Mouse (Mus musculus) limb, embryonic 14.5 days (tissue): ENCODE measurements at regions not wholly inside any gene's neighbourhood (a gene's known extent, or its start where the extent isn't known, plus 50 kb on each side); places are given as distances from the start of the nearest gene placed in this dataset.

Source experiments
- ATAC-seq: fragments of 200-750 bp; cut with Nextera tagmentation; 2 replicates; pipeline ENCODE4 v1.8.0; 2017; ENCODE audit warnings: low read depth, moderate number of reproducible peaks, moderate TSS enrichment; ENCODE audit not compliant: low FRiP score
- DNase-seq: peaks from one replicate; pipeline ENCODE4 v3.0.0-alpha.2; 2015; ENCODE audit warnings: low spot score
- H3K27ac ChIP-seq: fragments of 300-500 bp; sonication (generic); replicated peaks from 2 replicates; pipeline ENCODE4 v1.5.1; 2014; ENCODE audit warnings: low read depth, mild to moderate bottlenecking, low read length, moderate library complexity, mixed read lengths
- H3K27me3 ChIP-seq: fragments of 300-500 bp; sonication (generic); 2 replicates; pipeline ENCODE4 v1.6.1; 2014; ENCODE audit warnings: low read length, mixed read lengths; ENCODE audit not compliant: control insufficient read depth, insufficient read depth
- H3K36me3 ChIP-seq: fragments of 300-500 bp; sonication (generic); 2 replicates; pipeline ENCODE4 v1.6.1; 2014; ENCODE audit warnings: mild to moderate bottlenecking, low read length, moderate library complexity, mixed read lengths; ENCODE audit not compliant: control insufficient read depth, insufficient read depth
- H3K4me1 ChIP-seq: fragments of 300-500 bp; sonication (generic); 2 replicates; pipeline ENCODE4 v1.6.1; 2014; ENCODE audit warnings: antibody characterized with exemption, low read length, mixed read lengths; ENCODE audit not compliant: control insufficient read depth, insufficient read depth
- H3K4me2 ChIP-seq: fragments of 300-500 bp; sonication (generic); replicated peaks from 2 replicates; pipeline ENCODE4 v1.6.1; 2014; ENCODE audit warnings: low read depth, mild to moderate bottlenecking, low read length, moderate library complexity; ENCODE audit not compliant: severe bottlenecking
- H3K4me3 ChIP-seq: fragments of 300-500 bp; sonication (generic); replicated peaks from 2 replicates; pipeline ENCODE4 v1.5.1; 2014; ENCODE audit warnings: low read length
- H3K9ac ChIP-seq: fragments of 300-500 bp; sonication (generic); 2 replicates; pipeline ENCODE4 v1.6.1; 2014; ENCODE audit warnings: mild to moderate bottlenecking, low read depth, low read length, moderate library complexity; ENCODE audit not compliant: severe bottlenecking
- H3K9me3 ChIP-seq: fragments of 300-500 bp; sonication (generic); 2 replicates; pipeline ENCODE4 v1.6.1; 2016; ENCODE audit warnings: low read length; ENCODE audit not compliant: control insufficient read depth
- POLR2A ChIP-seq: fragments of 200-500 bp; IDR thresholded peaks from 2 replicates; pipeline ENCODE4 v1.8.0; 2012; ENCODE audit warnings: inconsistent platforms, mild to moderate bottlenecking, moderate library complexity, borderline replicate concordance; ENCODE audit not compliant: insufficient read depth, insufficient read length; ENCODE audit errors: extremely low read depth
- WGBS: fragments of 180-500 bp; shearing (Covaris S2); extraction: QIAGEN DNeasy Blood & Tissue Kit; methylation state at CpG from one replicate; pipeline ENCODE4 v1.1.7; 2014; 5-methylcytosine and 5-hydroxymethylcytosine counted together

DNA sequence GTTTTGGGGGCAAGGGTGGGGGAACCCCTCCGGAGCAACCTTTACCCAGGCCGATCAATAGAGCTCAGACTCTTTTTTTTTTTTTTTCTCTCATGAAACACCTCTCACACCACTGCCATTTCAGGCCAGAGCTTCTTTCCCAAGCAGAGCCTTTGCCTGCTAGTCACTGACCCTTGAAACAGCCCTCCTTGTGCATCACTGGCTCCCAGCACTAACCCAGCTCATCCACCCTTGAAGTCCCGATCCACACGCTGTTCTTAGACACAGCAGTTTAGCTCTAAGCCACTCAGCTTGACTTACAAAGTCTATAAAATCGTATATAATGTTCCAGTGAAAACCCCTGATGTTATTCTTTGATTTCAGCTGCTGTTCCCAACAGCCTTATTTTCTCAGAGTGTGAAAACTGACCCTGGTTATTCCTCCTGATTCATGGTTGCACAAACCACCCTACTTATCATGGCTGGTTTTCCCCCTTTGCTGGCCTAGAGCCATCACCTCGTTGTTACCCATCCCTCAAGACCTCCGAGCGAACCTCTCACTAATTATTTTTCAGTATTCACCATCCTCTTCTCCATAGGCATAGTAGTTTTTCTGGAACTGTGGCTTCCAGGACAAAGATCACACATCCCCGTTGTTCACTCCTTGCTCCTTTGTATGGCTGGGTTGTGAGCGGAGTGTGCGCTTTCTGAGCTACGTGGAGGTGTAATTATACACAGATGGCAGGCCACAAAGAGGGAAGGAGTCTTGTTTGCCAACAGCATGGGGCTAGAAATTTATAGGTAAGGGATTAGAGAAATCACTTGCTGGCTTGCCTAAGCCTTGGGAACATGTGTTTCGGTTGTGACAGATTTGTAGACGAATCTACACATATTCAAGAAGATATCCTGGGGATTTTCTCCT lies 287.6 kb upstream of the Gm10131 start:
- Histone ChIP-seq H3K4me1 (peaks cover 20% of the 10 kb centered on the region), H3K27me3 (no peaks in the 10 kb centered on the region), H3K9ac (no peak overlapping the region), H3K4me2 (peak overlapping the region; percentile 17; the same call in 1 of the 2 replicates), H3K9me3 (no peaks in the 10 kb centered on the region), H3K4me3 (no peak overlapping the region), H3K36me3 (no peaks in the 10 kb centered on the region), H3K27ac (no peak overlapping the region)
- DNase-seq: no peak
- peak; percentile 51; the same call in 1 of the 2 replicates for ATAC-seq
- no peak for TF ChIP-seq POLR2A
- WGBS: 24% methylated on average over 14 of the region's 14 CpGs

DNA sequence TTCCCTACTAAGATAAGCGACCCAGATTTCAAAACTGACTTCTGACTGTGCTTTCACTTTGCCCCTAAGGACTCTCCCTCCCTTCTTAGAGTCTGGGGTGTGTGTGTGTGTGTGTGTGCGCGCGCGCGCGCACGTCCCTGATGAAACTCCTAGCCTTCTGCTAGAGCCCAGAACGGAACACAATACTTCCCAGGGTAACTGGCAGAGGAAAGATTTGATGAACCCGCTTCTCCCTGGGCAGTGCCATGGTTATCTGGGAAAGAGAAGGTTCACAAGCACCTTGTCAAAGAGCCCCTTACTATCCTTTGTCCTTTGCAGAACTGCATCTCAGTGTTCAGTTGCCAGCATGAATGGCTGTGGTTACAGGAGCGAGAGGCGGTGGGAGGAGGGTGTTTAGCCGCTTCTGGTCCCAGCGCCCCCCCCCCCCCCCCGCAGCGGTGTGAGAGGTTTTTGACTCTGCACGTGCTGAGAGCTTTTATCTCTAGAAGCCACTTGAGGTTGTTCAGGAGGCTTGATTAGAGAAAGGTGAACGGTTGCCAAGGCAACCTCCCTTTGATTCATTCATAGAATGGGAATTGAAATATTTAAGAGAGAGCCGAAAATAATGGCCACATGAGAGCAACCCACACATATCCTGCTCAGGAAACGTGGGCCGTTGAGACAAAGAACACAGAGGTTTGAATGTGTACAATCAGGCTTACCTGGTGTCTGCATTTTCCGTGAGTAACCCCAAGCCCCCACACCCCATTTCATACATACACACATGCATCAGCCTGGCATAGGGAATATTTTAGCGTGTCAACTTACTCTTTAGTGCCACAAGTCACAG lies 286.3 kb upstream of the Gm10131 start:
- Histone ChIP-seq H3K27me3 (no peaks in the 10 kb centered on the region), H3K9me3 (no peaks in the 10 kb centered on the region), H3K27ac (no peak overlapping the region), H3K36me3 (no peaks in the 10 kb centered on the region), H3K9ac (no peak overlapping the region), H3K4me1 (peaks cover 27% of the 10 kb centered on the region), H3K4me2 (peak overlapping the region; percentile 7; the same call in 1 of the 2 replicates), H3K4me3 (no peak overlapping the region)
- 39% methylated on average over 23 of the region's 23 CpGs for WGBS
- no peak for TF ChIP-seq POLR2A
- no peak for ATAC-seq
- DNase-seq: peak; percentile 29

DNA sequence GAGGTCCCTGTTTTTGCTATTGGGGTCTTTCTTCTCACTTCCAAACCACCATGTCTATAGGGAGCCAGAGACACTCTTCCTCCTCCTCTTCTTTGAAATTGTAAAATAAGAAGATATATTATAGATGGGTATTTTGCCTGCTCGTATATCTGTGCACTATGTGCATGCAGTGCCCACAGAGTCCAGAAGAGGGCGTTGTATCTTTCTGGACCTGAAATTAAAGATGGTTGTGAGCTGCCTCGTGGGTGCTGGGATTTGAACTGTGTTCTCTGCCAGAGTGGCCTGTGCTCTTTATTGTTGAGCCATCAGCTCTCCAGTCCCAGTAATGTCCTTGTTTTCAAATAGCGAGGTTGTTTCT lies 285.7 kb upstream of the Gm10131 start:
- TF ChIP-seq POLR2A: no peak
- Histone ChIP-seq H3K36me3 (no peaks in the 10 kb centered on the region), H3K4me1 (peaks cover 28% of the 10 kb centered on the region), H3K4me3 (no peak overlapping the region), H3K27me3 (no peaks in the 10 kb centered on the region), H3K9me3 (no peaks in the 10 kb centered on the region), H3K9ac (no peak overlapping the region), H3K4me2 (0 out of 2 replicates have a peak overlapping the region, but pooled peaks have one; percentile 7), H3K27ac (no peak overlapping the region)
- 57% methylated on average over 4 of the region's 4 CpGs for WGBS
- DNase-seq: no peak
- ATAC-seq: no peak

DNA sequence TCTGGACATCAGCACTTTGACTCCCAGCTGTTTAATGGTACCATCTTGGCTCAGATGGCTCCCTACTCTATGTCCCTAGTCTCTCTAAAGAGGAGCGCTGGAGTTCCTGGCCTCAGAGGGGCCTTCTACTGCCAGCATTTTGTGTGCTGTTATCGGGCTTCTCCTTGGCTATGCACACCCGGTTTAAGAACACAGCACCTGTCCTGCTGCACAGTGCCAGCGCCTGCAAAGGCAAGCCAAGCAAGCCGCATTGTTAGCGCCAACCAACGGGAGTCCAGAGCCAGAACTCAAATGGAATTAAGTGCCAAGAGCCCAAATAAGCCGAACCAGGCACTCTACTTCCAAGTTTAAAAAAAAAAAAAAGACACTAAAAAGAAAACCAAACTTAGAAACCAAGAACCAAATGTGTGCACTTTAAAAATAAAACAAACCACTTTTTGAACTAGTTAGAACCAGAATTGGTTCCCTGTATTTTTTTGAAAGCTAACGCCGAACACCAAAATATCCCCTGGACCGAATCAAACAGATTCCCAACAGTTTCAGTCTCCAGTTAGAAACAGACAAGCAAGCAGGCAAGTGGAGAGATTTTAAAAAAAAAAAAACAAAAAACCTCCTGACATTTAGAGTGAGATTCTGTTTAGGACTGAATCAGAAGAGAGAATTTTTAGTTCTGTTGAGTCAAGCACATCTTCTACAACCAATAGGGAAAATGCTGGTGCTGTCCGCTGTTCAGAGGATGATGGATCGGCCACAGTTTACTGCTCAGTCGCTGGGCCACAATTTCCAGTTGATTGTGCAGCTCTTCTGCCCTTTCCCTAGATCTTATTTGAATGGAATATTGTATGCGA lies 281.7 kb upstream of the Gm10131 start:
- Histone ChIP-seq H3K27ac (no peak overlapping the region; the same call in 1 of the 2 replicates), H3K9me3 (no peaks in the 10 kb centered on the region), H3K36me3 (no peaks in the 10 kb centered on the region), H3K4me3 (no peak overlapping the region), H3K4me1 (peaks cover 15% of the 10 kb centered on the region), H3K27me3 (no peaks in the 10 kb centered on the region), H3K4me2 (peak overlapping the region; percentile 13; the same call in 1 of the 2 replicates), H3K9ac (no peak overlapping the region)
- TF ChIP-seq POLR2A: no peak
- no peak for DNase-seq
- 0 out of 2 replicates have a peak, but pooled peaks have one; percentile 38 for ATAC-seq
- 67% methylated on average over 15 of the region's 15 CpGs for WGBS
